Mouse (Mus musculus): ENCODE data around the gene Apoa2. TPM values are rescaled to one million over a fixed set of nuclear protein-coding genes. Genes with fewer than 3 reads are reported as not detected.

Gene Apoa2
- polyA plus RNA-seq, 1 experiment = not detected

DNA sequence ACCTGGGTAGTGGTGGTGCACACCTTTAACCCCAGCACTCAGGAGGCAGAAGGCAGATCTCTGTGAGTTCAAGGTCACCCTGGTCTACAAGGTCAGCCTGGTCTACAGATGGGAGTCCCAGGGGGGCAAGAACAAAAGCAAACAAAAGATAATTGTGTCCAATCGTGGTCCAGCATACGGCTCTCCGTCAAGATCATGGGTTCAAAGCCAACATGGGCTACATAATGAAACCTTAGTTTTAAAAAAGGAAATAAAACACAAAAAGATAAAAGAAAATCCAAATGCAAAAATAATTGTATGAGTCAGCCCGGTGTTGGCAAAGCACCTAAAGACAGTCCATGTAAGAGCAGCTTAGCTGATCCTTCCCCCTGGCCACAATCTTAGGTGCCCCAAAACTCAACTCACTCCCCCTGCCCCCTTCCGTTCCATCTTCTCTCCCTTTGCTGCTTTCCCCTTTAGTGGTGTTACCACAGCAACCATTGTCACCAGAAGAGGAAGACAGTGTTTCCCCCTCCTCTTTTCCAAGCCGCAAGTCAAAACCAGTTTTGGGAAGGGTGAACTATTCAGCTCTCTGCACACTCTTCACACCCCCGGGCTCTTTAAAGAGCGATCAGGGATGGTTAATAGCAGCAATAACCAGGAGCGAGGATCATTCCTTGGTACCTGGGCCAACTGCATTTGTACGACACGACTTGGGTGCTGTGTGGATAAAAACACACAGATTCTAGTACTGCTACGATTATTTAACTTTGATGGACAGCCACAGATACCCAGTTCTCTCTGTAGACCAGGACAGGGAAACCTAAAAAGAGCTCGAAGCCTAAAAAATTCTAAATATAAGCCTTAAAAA lies 36.8 kb upstream of the Apoa2 start:
- H3K79me2 ChIP-seq (ENCODE audit: control insufficient read depth, insufficient read depth) = no peaks in the 10 kb centered on the region
- H3K4me3 ChIP-seq (ENCODE audit: insufficient read depth, poor library complexity, severe bottlenecking) = no peak overlapping the region
- H3ac ChIP-seq (ENCODE audit: control insufficient read depth, insufficient read length, low read depth) = no peak overlapping the region
- no peak for TF ChIP-seq MYOD1 (IDR thresholded peaks at IDR 0.05; ENCODE audit: control insufficient read depth, insufficient read length, low read depth)
- TF ChIP-seq CEBPB (IDR thresholded peaks at IDR 0.05; ENCODE audit: low read depth) = no peak
- H3K36me3 ChIP-seq (ENCODE audit: control insufficient read depth, insufficient read depth) = no peaks in the 10 kb centered on the region
- H3K27me3 ChIP-seq (ENCODE audit: control insufficient read depth, insufficient read depth, insufficient read length) = no peaks in the 10 kb centered on the region
- H3K79me3 ChIP-seq (ENCODE audit: low read depth) = no peaks in the 10 kb centered on the region

DNA sequence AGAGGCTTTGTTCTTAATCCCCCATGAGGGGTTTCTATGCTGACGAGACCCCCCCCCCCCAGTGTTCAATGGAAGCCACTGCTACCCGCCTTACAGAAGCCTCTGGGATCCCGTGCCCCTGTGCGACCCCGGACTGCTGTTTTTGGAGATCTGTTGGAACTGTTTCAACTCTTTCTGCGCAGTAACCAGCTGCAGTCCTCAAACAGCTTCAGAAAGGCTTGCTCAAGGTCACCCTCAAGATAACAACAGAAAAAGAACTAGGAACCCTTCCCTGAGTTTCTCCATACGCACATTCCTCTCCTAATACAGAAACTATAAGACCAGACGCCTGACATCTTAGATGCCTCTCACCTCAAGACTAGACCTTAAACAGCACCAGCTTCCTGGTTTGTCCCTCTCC lies 35.8 kb upstream of the Apoa2 start:
- Histone ChIP-seq H3K36me3 (ENCODE audit: control insufficient read depth, insufficient read depth) (no peaks in the 10 kb centered on the region), H3K79me3 (ENCODE audit: low read depth) (no peaks in the 10 kb centered on the region), H3K27me3 (ENCODE audit: control insufficient read depth, insufficient read depth, insufficient read length) (no peaks in the 10 kb centered on the region), H3K4me3 (ENCODE audit: insufficient read depth, poor library complexity, severe bottlenecking) (no peak overlapping the region), H3K79me2 (ENCODE audit: control insufficient read depth, insufficient read depth) (no peaks in the 10 kb centered on the region), H3ac (ENCODE audit: control insufficient read depth, insufficient read length, low read depth) (no peak overlapping the region)
- TF ChIP-seq USF1 (IDR thresholded peaks at IDR 0.05; ENCODE audit: low read depth) = no peak
- TF ChIP-seq CTCF (IDR thresholded peaks at IDR 0.05; ENCODE audit: control insufficient read depth, insufficient read depth, insufficient read length) = no peak
- TF ChIP-seq MYOD1 (IDR thresholded peaks at IDR 0.05; ENCODE audit: control insufficient read depth, insufficient read length, low read depth) = no peak
- TF ChIP-seq CEBPB (IDR thresholded peaks at IDR 0.05; ENCODE audit: low read depth) = no peak
- no peak for TF ChIP-seq FOSL1 (IDR thresholded peaks at IDR 0.05; ENCODE audit: insufficient read depth, low read length, poor library complexity, severe bottlenecking)
- TF ChIP-seq MYOG (IDR thresholded peaks at IDR 0.05; ENCODE audit: control insufficient read depth, extremely low read depth, insufficient read length) = no peak
- no peak for TF ChIP-seq MAX (IDR thresholded peaks at IDR 0.05)

DNA sequence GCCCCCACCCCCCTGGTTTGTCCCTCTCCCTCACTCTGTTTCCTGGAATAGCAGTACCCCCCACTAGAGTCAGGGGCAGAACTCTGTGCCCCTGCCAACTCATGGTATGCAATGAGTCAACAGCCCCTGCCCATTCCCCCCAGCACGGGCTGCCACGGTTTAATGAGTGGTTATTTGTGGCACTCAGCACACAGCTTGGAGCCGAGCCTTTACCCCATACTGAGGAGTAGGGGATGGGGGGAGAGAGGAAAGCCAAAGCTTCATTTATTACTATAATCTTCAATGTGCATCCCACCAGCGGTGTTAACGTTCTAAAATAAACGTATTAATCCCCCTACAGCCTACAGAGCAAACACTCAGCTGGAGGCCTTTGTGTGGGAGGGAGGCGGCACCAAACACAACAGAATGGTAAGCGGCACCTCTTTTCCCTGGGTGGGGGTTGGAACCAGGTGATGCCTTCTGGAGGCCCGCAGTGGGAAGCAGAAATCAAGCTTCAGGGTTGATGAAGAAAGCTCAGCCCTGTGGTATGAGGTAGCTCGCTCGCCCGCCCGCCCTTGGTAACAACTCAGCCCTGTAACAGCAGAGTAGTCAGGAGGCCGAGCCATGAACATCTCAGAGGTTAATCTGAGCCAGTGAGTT lies 35.3 kb upstream of the Apoa2 start:
- TF ChIP-seq MAX (IDR thresholded peaks at IDR 0.05) (no peak), MYOD1 (IDR thresholded peaks at IDR 0.05; ENCODE audit: control insufficient read depth, insufficient read length, low read depth) (no peak), MYOG (IDR thresholded peaks at IDR 0.05; ENCODE audit: control insufficient read depth, extremely low read depth, insufficient read length) (no peak), FOSL1 (IDR thresholded peaks at IDR 0.05; ENCODE audit: insufficient read depth, low read length, poor library complexity, severe bottlenecking) (no peak), CTCF (IDR thresholded peaks at IDR 0.05; ENCODE audit: control insufficient read depth, insufficient read depth, insufficient read length) (no peak), USF1 (IDR thresholded peaks at IDR 0.05; ENCODE audit: low read depth) (no peak), CEBPB (IDR thresholded peaks at IDR 0.05; ENCODE audit: low read depth) (no peak)
- Histone ChIP-seq H3K27me3 (ENCODE audit: control insufficient read depth, insufficient read depth, insufficient read length) (no peaks in the 10 kb centered on the region), H3K4me3 (ENCODE audit: insufficient read depth, poor library complexity, severe bottlenecking) (no peak overlapping the region)

DNA sequence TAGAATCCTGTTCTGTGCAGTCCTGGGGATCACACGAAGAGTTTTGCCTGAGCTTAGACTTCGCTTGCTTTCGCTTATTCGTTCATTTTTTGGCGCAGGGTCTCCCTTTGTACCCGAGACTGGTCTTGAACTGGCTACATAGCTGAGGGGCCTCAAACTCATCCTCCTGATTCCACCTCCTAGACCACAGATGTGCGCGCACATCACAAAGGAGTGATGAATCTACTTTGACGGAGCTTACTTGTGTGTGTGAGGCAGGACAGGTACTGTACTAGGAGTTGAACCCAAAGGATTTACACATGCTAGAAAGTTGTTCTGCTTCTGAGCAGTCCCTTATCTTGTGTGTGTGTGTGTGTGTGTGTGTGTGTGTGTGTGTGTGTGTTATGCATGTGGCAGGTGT lies 34.0 kb upstream of the Apoa2 start:
- H3ac ChIP-seq (ENCODE audit: control insufficient read depth, insufficient read length, low read depth) = no peak overlapping the region

More for the DNA sequence above, 35.3 kb upstream of the Apoa2 start:
- Histone ChIP-seq H3ac (ENCODE audit: control insufficient read depth, insufficient read length, low read depth) (no peak overlapping the region), H3K79me3 (ENCODE audit: low read depth) (no peaks in the 10 kb centered on the region), H3K36me3 (ENCODE audit: control insufficient read depth, insufficient read depth) (no peaks in the 10 kb centered on the region), H3K79me2 (ENCODE audit: control insufficient read depth, insufficient read depth) (no peaks in the 10 kb centered on the region)

DNA sequence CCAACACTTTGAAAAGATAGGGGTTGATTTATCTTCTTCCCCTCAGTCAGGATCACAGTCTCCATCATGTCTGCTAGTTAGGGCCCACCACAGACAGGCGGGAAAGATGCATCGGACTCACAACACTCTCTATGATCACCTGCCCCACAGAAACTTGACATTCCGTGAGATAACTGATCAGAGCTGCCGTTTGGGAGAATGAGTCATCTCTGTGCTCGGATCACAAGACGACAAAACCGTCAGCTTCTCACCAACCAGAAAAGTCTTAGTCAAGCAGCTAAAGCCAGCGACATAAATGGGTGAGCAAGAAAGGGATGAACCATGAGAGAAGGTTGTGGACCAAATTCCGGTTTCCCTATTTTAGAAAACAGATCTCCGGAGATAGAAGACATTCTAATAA lies 32.6 kb upstream of the Apoa2 start:
- no peaks in the 10 kb centered on the region for H3K79me2 ChIP-seq (ENCODE audit: control insufficient read depth, insufficient read depth)
- H3K36me3 ChIP-seq (ENCODE audit: control insufficient read depth, insufficient read depth) = no peaks in the 10 kb centered on the region
- no peaks in the 10 kb centered on the region for H3K79me3 ChIP-seq (ENCODE audit: low read depth)
- TF ChIP-seq MYOG (IDR thresholded peaks at IDR 0.05; ENCODE audit: control insufficient read depth, extremely low read depth, insufficient read length) (no peak), CEBPB (IDR thresholded peaks at IDR 0.05; ENCODE audit: low read depth) (no peak), USF1 (IDR thresholded peaks at IDR 0.05; ENCODE audit: low read depth) (no peak), MAX (IDR thresholded peaks at IDR 0.05) (no peak), FOSL1 (IDR thresholded peaks at IDR 0.05; ENCODE audit: insufficient read depth, low read length, poor library complexity, severe bottlenecking) (no peak), MYOD1 (IDR thresholded peaks at IDR 0.05; ENCODE audit: control insufficient read depth, insufficient read length, low read depth) (no peak), CTCF (IDR thresholded peaks at IDR 0.05; ENCODE audit: control insufficient read depth, insufficient read depth, insufficient read length) (no peak)
- H3K4me3 ChIP-seq (ENCODE audit: insufficient read depth, poor library complexity, severe bottlenecking) = no peak overlapping the region
- no peak overlapping the region for H3ac ChIP-seq (ENCODE audit: control insufficient read depth, insufficient read length, low read depth)
- no peaks in the 10 kb centered on the region for H3K27me3 ChIP-seq (ENCODE audit: control insufficient read depth, insufficient read depth, insufficient read length)

More for the DNA sequence above, 34.0 kb upstream of the Apoa2 start:
- no peak for TF ChIP-seq FOSL1 (IDR thresholded peaks at IDR 0.05; ENCODE audit: insufficient read depth, low read length, poor library complexity, severe bottlenecking)
- no peak for TF ChIP-seq CTCF (IDR thresholded peaks at IDR 0.05; ENCODE audit: control insufficient read depth, insufficient read depth, insufficient read length)
- no peak for TF ChIP-seq CEBPB (IDR thresholded peaks at IDR 0.05; ENCODE audit: low read depth)
- TF ChIP-seq MYOD1 (IDR thresholded peaks at IDR 0.05; ENCODE audit: control insufficient read depth, insufficient read length, low read depth) = no peak
- no peak for TF ChIP-seq MYOG (IDR thresholded peaks at IDR 0.05; ENCODE audit: control insufficient read depth, extremely low read depth, insufficient read length)
- TF ChIP-seq MAX (IDR thresholded peaks at IDR 0.05) = no peak
- TF ChIP-seq USF1 (IDR thresholded peaks at IDR 0.05; ENCODE audit: low read depth) = no peak
- Histone ChIP-seq H3K36me3 (ENCODE audit: control insufficient read depth, insufficient read depth) (no peaks in the 10 kb centered on the region), H3K27me3 (ENCODE audit: control insufficient read depth, insufficient read depth, insufficient read length) (no peaks in the 10 kb centered on the region), H3K4me3 (ENCODE audit: insufficient read depth, poor library complexity, severe bottlenecking) (no peak overlapping the region), H3K79me2 (ENCODE audit: control insufficient read depth, insufficient read depth) (no peaks in the 10 kb centered on the region), H3K79me3 (ENCODE audit: low read depth) (no peaks in the 10 kb centered on the region)
